Mouse (Mus musculus) erythroid progenitor cell, adult 5-6 weeks (primary cell): ENCODE measurements around the gene Dop1a. TPM values are rescaled to one million over a fixed set of nuclear protein-coding genes. Genes with fewer than 3 reads are reported as not detected.

ENCODE experiments used
- ATAC-seq: replicated peaks from 2 replicates; pipeline ENCODE4 v1.8.0; 2016; ENCODE audit warnings: moderate number of reproducible peaks, mild to moderate bottlenecking, moderate TSS enrichment, inconsistent platforms; ENCODE audit not compliant: poor library complexity, low FRiP score, severe bottlenecking
- total RNA-seq, 2 experiments: library from RNA; stranded (forward) in 1 of 2; stranded (reverse) in 1 of 2; fragments of 150-400 nt in 1 of 2; fragments of 186-747, 209-891 nt in 1 of 2; gene quantifications; 2 replicates each; pipeline versions ENCODE4 v1.2.3 to v1.2.4; 2015 to 2017; ENCODE audit warnings: low replicate concordance in 2 of 2

Dop1a gene
- total RNA-seq (2015; ENCODE audit: low replicate concordance) (31.4 and 37.3 TPM in 2 replicates), total RNA-seq (2017; ENCODE audit: low replicate concordance) (16.6 and 21.4 TPM in 2 replicates)

DNA sequence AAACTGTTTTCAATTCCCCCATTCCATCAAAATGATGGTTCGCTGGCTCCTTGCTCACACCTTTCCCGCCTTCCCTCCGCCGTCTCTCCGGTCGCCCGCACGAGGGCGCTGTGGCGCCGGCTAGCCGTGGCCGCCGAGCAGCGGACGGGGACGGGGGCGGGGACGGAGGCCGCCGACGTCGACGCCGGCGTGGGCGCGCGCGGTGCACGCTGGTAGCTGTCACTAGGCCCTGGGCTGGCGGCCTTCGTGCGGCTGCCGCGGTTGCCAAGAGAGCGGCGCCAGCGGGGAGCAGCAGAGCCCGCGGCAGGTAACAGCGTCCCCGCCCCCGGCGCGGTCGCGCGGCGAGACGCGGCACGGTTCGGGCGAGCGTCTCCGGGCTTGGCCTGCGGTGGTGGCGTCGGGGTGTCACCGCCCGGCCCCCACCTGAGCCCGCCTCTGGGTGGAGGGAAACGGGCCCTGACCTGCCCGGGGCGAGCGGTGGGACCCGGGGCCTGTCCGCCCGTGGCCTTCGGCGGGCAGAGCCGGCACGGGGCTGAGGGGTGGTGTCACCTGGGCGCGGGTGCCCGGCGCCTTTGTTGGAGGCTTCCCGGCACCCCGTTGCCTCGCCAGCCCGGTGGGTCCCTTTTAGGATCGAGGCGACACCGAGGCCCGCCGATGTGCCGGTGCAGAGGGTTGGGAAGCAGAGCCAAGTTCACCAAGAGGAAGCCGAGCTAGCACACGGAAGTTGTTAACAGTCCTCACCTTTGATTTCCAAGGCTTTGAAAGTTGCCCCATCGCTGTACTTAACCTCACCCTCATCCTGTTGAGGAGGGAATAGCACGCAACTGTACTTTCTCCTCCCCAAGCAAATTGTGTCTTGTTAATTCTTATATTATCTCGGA lies at the start of gene Dop1a:
TSS of gene Dop1a (plus strand) at position 165 of the 881 bp plus-strand sequence.
- ATAC-seq, result peak; percentile 94

DNA sequence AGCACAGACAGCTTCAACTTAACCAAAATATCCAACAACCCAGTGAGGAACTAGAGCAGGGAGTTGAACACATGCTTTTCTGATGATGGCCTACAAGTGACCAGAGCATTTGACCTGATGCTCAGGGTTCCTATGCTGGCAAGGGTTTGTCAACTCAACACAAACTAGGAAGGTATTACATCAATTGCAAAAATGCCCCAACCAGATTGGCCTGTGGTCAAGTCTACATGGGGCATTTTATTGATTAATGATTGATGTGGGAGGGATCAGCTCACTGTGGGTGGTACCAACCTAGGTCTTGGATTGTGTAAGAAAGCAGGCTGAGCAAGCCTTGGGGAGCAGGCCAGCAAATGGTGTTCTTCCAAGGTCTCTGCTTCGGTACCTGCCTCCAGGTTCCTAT lies 49.0 kb upstream of the Dop1a start:
- ATAC-seq, result no peak

GRCm38 (mm10) chr9:86419366-86419765 lies 47.6 kb upstream of the Dop1a start:
- no peak for ATAC-seq

DNA sequence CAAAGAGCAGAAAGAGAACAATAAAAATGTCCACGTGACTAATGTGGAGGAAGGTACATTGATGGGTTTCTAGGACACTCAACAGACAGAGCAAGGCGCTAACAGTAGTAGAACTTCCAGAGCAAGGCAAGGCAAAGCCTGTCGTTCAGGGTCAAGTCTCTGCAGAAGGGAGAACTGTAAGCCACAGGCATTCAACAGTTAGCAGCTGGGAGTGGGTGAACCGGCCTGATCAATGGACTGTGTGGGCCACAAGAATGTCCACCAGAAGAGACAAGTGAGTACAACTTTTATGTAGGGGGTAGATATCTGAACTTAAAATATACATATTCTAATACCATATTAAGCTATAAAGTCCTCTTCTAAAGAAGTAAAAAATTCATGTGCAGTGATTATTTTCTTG lies 43.6 kb upstream of the Dop1a start:
- ATAC-seq, result no peak

DNA sequence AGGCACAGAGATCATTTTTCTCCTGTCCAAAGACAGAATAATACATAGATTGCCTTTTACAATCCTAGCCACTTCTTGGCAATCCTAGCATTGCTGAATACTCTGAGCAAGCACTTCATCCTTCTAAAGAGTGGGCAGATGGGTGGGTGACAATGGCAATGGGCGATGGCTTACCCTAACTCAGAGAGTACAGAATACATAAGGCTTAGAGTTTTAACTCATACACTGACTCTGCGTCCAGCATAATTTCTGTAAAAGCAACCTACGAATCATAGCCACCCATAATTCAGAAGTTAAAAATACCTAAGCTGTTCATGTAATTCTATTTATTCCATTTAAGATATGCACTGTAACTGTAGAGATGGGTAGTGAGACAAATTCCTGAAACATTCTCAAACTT lies 31.4 kb upstream of the Dop1a start:
- ATAC-seq, result no peak

GRCm38 (mm10) chr9:86436608-86437007 lies 30.3 kb upstream of the Dop1a start:
- ATAC-seq, result no peak

DNA sequence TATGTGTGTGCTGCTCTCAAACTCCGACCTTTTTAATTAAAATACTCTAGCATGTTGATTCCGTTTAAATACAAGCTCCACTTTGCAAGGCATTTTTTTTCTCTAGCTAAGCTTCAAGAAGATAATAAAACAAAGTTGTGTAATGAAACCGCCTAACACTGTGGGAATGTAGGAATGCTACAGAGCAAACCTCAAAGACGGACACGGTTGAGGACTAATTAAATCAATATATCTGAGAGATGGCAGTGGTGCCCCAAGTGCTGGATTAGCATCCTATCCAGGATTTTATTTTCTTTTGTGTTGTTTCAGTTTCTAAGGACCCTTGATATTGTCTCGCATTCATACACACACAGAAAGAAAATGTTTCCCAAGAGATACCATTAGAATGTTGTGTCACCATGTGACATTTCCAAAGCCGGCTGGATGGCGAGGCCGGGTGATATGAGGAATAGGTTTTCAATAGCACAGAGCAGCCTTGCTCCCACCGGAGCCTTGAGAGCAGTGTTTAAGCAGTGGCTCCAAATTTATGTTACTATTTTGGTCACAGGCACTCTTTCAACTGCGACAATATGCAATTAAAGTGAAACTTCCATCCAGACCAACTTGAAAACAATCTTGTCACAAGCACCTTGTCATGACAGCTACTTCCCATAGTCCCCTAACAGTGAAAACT lies 28.5 kb upstream of the Dop1a start:
- ATAC-seq, result no peak

DNA sequence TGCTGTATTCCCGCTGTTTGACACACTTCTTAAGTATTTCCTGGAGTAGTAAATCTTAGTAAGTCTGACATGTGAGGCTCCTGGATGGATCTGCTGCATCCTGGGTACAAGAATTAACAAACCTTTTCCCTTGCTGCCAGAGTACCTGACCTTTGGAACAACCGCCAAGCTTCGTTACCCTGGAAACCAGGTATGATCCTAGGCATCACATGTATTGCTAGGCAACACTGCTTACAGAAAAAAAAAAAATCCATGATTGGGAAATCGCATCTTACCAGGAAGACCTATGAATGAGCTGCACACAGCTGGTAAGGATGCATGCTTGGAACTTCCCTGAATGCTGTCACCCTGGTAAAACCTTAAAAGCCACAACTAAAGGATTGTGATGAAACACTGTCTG lies 24.7 kb upstream of the Dop1a start:
- no peak for ATAC-seq

- no peak for ATAC-seq
Measured at GRCm38 (mm10) chr9:86446847-86447246, 20.1 kb upstream of the Dop1a start.

DNA sequence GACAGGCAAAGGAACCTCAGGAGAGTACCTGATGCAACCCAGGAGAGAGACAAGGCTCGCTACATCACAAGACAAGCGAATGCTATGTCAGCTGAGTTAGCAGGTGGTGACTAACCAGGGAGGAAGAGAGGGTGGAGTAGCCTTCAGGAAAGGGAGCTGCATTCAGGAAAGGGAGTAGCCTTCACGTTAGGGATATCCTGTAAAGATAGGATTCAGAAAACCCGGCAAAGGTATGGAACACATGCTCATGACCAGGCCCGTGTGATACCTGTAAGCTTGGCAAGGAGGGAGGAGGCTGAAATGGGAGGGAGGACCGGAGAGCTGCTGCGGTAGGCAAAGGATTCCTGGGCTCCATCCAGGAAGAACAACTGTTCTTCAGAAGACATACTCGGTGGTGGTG lies 19.5 kb upstream of the Dop1a start:
- no peak for ATAC-seq

- peak; percentile 68; the same call in 1 of the 2 replicates for ATAC-seq
Measured at GRCm38 (mm10) chr9:86449581-86449980, 17.4 kb upstream of the Dop1a start.

DNA sequence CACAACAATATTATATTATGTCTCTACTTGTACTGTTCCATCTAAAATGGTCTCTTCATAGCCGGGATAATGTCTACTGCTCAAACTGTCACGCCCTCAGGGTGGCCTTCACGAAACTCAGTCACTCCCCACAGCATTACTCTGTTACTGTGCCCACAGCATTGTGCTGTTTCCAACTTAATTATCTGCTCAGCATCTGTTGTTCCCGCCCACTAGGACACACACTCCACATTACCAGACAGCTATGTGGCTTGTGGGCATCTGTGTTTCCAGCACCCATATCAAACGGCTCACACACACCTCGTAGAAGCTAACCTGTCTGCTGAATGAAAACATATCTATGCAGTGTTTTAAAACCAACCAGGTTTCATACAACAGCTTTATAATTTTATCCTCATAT lies 15.9 kb upstream of the Dop1a start:
- ATAC-seq, result no peak

- ATAC-seq, result no peak; the same call in 1 of the 2 replicates
Measured at GRCm38 (mm10) chr9:86451617-86452016, 15.3 kb upstream of the Dop1a start.

GRCm38 (mm10) chr9:86453626-86454025 lies 13.3 kb upstream of the Dop1a start:
- ATAC-seq, result no peak

GRCm38 (mm10) chr9:86464151-86465105 lies 2.5 kb upstream of the Dop1a start, which contains the start of gene Ube2cbp:
Gene Ube2cbp (minus strand): TSS chr9:86464950.
- ATAC-seq, result peak; percentile 81

DNA sequence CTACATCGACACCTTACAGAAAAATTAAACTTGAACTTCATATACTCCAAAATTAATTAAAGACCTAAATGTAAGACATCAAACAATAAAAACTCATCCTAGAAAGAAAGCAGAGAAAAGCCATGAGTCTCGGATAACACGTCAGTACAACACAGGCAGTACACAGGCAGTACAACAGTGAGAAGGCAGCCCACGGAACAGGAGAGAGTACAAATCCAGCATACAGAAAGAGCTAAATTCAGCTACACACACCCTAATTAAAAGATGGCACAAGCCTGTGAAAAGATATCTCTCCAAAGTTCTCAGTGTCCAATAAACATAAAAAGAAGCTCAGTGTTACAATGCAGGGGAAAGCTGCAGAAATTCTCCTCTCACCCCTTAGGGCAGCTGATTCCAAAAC lies 9.0 kb downstream of the Dop1a start:
- no peak for ATAC-seq

DNA sequence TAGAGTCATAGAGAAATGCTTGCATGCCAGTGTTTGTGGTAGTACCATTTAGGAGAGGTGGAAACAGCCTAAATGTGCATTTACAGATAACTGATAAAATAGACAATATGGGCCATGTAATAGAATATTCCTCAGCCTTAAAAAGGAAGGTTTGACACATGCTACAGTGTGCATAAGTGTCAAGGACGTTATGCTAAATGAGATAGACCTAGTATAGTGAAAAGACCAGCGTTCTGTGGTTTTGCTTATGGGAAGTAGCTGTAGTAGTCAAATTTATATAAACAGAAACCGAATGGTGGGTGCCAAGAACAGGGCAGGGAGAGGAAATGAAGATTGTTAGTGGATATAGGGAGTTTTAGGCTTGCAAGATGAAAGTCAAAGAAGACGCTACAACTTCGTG lies 9.8 kb downstream of the Dop1a start:
- no peak for ATAC-seq

GRCm38 (mm10) chr9:86478414-86479093 lies 11.6 kb downstream of the Dop1a start:
- ATAC-seq, result no peak

- ATAC-seq, result no peak
Measured at GRCm38 (mm10) chr9:86482236-86482635, 15.3 kb downstream of the Dop1a start.
